Mouse (Mus musculus) hindbrain, embryonic 10.5 days (tissue): ENCODE data around the gene Tent2. TPM values are rescaled to one million over a fixed set of nuclear protein-coding genes. Genes with fewer than 3 reads are reported as not detected.

ENCODE experiments used
- DNase-seq: peaks from one replicate; pipeline ENCODE4 v3.0.0-alpha.2; 2017; ENCODE audit warnings: low spot score
- H3K27ac ChIP-seq: fragments of 300-500 bp; sonication (generic); 2 replicates; pipeline ENCODE4 v1.5.1; 2016; ENCODE audit warnings: mild to moderate bottlenecking, moderate library complexity
- H3K27me3 ChIP-seq: fragments of 300-500 bp; sonication (generic); 2 replicates; pipeline ENCODE4 v1.6.1; 2016; ENCODE audit warnings: mild to moderate bottlenecking; ENCODE audit not compliant: poor library complexity, insufficient read depth, severe bottlenecking
- H3K36me3 ChIP-seq: fragments of 300-500 bp; sonication (generic); 2 replicates; pipeline ENCODE4 v1.6.1; 2016; ENCODE audit warnings: mild to moderate bottlenecking, moderate library complexity
- H3K4me1 ChIP-seq: fragments of 300-500 bp; sonication (generic); replicated peaks from 2 replicates; pipeline ENCODE4 v1.6.1; 2016; ENCODE audit warnings: mild to moderate bottlenecking
- H3K4me3 ChIP-seq: fragments of 300-500 bp; sonication (generic); 2 replicates; pipeline ENCODE4 v1.5.1; 2016; ENCODE audit warnings: mild to moderate bottlenecking, moderate library complexity
- H3K9me3 ChIP-seq: fragments of 300-500 bp; sonication (generic); 2 replicates; pipeline ENCODE4 v1.6.1; 2016; ENCODE audit warnings: mild to moderate bottlenecking, moderate library complexity
- WGBS: fragments of 180-500 bp; shearing (Covaris S2); methylation state at CpG from one replicate; pipeline ENCODE4 v1.1.7; 2016; 5-methylcytosine and 5-hydroxymethylcytosine counted together
- polyA plus RNA-seq: library from polyadenylated mRNA; unstranded; fragments of >200 nt; fragmentation: Nextera tagmentation; extraction: Ambion mirVana; gene quantifications from 2 replicates; pipeline ENCODE4 v1.2.1, GENCODE M21; 2016

Tent2 gene
- polyA plus RNA-seq, result 55.5 and 60.5 TPM in 2 replicates

GRCm38 (mm10) chr13:93191831-93192645, at the start of gene Tent2:
TSS of gene Tent2 (minus strand) at chr13:93192385.
- Histone ChIP-seq H3K27me3 (no peaks in the 10 kb centered on the region), H3K36me3 (peaks cover 3% of the 10 kb centered on the region; the same call in 1 of the 2 replicates), H3K9me3 (no peaks in the 10 kb centered on the region), H3K4me1 (peaks cover 21% of the 10 kb centered on the region), H3K27ac (peak within 1 kb of the TSS; percentile 98), H3K4me3 (peak within 1 kb of the TSS; percentile 97)
- DNase-seq, result peak; percentile 95
- WGBS, result under 1% methylated on average over 72 of the region's 72 CpGs

GRCm38 (mm10) chr13:93241180-93241579, 49.0 kb upstream of the Tent2 start:
- Histone ChIP-seq H3K27me3 (no peaks in the 10 kb centered on the region), H3K36me3 (no peaks in the 10 kb centered on the region), H3K4me3 (no peak overlapping the region), H3K9me3 (no peaks in the 10 kb centered on the region), H3K27ac (no peak overlapping the region), H3K4me1 (0 out of 2 replicates have a peak, but pooled peaks cover 6% of the 10 kb centered on the region)
- DNase-seq, result no peak
- 43% methylated on average over 3 of the region's 3 CpGs for WGBS

- 67% methylated on average over 6 of the region's 7 CpGs for WGBS
- H3K4me1 ChIP-seq, result 0 out of 2 replicates have a peak, but pooled peaks cover 6% of the 10 kb centered on the region
- DNase-seq, result no peak
- H3K27me3 ChIP-seq, result no peaks in the 10 kb centered on the region
- H3K9me3 ChIP-seq, result no peaks in the 10 kb centered on the region
- no peak overlapping the region for H3K27ac ChIP-seq
- H3K4me3 ChIP-seq, result no peak overlapping the region
- no peaks in the 10 kb centered on the region for H3K36me3 ChIP-seq
Observed at GRCm38 (mm10) chr13:93239561-93239960, 47.4 kb upstream of the Tent2 start.

GRCm38 (mm10) chr13:93239134-93239533, 46.9 kb upstream of the Tent2 start:
- no peak for DNase-seq
- Histone ChIP-seq H3K4me3 (no peak overlapping the region), H3K4me1 (0 out of 2 replicates have a peak, but pooled peaks cover 6% of the 10 kb centered on the region), H3K9me3 (no peaks in the 10 kb centered on the region), H3K27me3 (no peaks in the 10 kb centered on the region), H3K36me3 (no peaks in the 10 kb centered on the region), H3K27ac (no peak overlapping the region)
- WGBS, result 85% methylated on average over 9 of the region's 9 CpGs

- no peaks in the 10 kb centered on the region for H3K36me3 ChIP-seq
- 88% methylated on average over 9 of the region's 9 CpGs for WGBS
- no peak overlapping the region for H3K4me3 ChIP-seq
- no peak overlapping the region for H3K27ac ChIP-seq
- 0 out of 2 replicates have a peak, but pooled peaks cover 6% of the 10 kb centered on the region for H3K4me1 ChIP-seq
- no peak for DNase-seq
- H3K27me3 ChIP-seq, result no peaks in the 10 kb centered on the region
- no peaks in the 10 kb centered on the region for H3K9me3 ChIP-seq
Observed at GRCm38 (mm10) chr13:93237677-93238398, 45.7 kb upstream of the Tent2 start.

- H3K9me3 ChIP-seq, result no peaks in the 10 kb centered on the region
- H3K4me3 ChIP-seq, result no peak overlapping the region
- no peak overlapping the region for H3K27ac ChIP-seq
- 84% methylated on average over 4 of the region's 4 CpGs for WGBS
- DNase-seq, result no peak
- no peaks in the 10 kb centered on the region for H3K4me1 ChIP-seq
- H3K36me3 ChIP-seq, result no peaks in the 10 kb centered on the region
- H3K27me3 ChIP-seq, result no peaks in the 10 kb centered on the region
Observed at GRCm38 (mm10) chr13:93234267-93235039, 42.3 kb upstream of the Tent2 start.

GRCm38 (mm10) chr13:93232335-93232734, 40.1 kb upstream of the Tent2 start:
- WGBS, result 81% methylated on average over 7 of the region's 7 CpGs
- Histone ChIP-seq H3K9me3 (no peaks in the 10 kb centered on the region), H3K36me3 (no peaks in the 10 kb centered on the region), H3K27me3 (no peaks in the 10 kb centered on the region), H3K4me3 (no peak overlapping the region), H3K4me1 (no peaks in the 10 kb centered on the region), H3K27ac (no peak overlapping the region)
- DNase-seq, result no peak

- Histone ChIP-seq H3K4me3 (no peak overlapping the region), H3K36me3 (no peaks in the 10 kb centered on the region), H3K27me3 (no peaks in the 10 kb centered on the region), H3K4me1 (no peaks in the 10 kb centered on the region), H3K27ac (no peak overlapping the region), H3K9me3 (no peaks in the 10 kb centered on the region)
- DNase-seq, result no peak
- WGBS, result 78% methylated on average over 4 of the region's 4 CpGs
Observed at GRCm38 (mm10) chr13:93231016-93231415, 38.8 kb upstream of the Tent2 start.

- WGBS, result 94% methylated on average over 1 of the region's 1 CpGs
- H3K4me3 ChIP-seq, result no peak overlapping the region
- no peak for DNase-seq
- H3K27ac ChIP-seq, result no peak overlapping the region
- H3K9me3 ChIP-seq, result no peaks in the 10 kb centered on the region
- no peaks in the 10 kb centered on the region for H3K4me1 ChIP-seq
- no peaks in the 10 kb centered on the region for H3K36me3 ChIP-seq
- H3K27me3 ChIP-seq, result no peaks in the 10 kb centered on the region
Observed at GRCm38 (mm10) chr13:93211741-93212140, 19.6 kb upstream of the Tent2 start.

GRCm38 (mm10) chr13:93192646-93193026, 451 bp upstream of the Tent2 start:
- H3K9me3 ChIP-seq, result no peaks in the 10 kb centered on the region
- 71% methylated on average over 5 of the region's 5 CpGs for WGBS
- no peaks in the 10 kb centered on the region for H3K27me3 ChIP-seq
- peak overlapping the region; percentile 97 for H3K4me3 ChIP-seq
- peak overlapping the region; percentile 98 for H3K27ac ChIP-seq
- no peak for DNase-seq
- peaks cover 3% of the 10 kb centered on the region; the same call in 1 of the 2 replicates for H3K36me3 ChIP-seq
- peaks cover 21% of the 10 kb centered on the region for H3K4me1 ChIP-seq

- peaks cover 21% of the 10 kb centered on the region for H3K4me1 ChIP-seq
- H3K9me3 ChIP-seq, result no peaks in the 10 kb centered on the region
- H3K36me3 ChIP-seq, result peaks cover 12% of the 10 kb centered on the region
- no peak for DNase-seq
- H3K4me3 ChIP-seq, result no peak overlapping the region
- H3K27ac ChIP-seq, result no peak overlapping the region
- no peaks in the 10 kb centered on the region for H3K27me3 ChIP-seq
- WGBS, result 85% methylated on average over 2 of the region's 2 CpGs
Observed at GRCm38 (mm10) chr13:93189416-93189815, 2.8 kb downstream of the Tent2 start.

GRCm38 (mm10) chr13:93188738-93189137, 3.4 kb downstream of the Tent2 start:
- no peak for DNase-seq
- Histone ChIP-seq H3K27me3 (no peaks in the 10 kb centered on the region), H3K9me3 (no peaks in the 10 kb centered on the region), H3K4me1 (peaks cover 21% of the 10 kb centered on the region), H3K27ac (no peak overlapping the region), H3K4me3 (no peak overlapping the region), H3K36me3 (peaks cover 19% of the 10 kb centered on the region)
- 80% methylated on average over 3 of the region's 3 CpGs for WGBS
